Comparison of ENCODE assay signal across 19 mouse cellular contexts in the genomic region with DNA sequence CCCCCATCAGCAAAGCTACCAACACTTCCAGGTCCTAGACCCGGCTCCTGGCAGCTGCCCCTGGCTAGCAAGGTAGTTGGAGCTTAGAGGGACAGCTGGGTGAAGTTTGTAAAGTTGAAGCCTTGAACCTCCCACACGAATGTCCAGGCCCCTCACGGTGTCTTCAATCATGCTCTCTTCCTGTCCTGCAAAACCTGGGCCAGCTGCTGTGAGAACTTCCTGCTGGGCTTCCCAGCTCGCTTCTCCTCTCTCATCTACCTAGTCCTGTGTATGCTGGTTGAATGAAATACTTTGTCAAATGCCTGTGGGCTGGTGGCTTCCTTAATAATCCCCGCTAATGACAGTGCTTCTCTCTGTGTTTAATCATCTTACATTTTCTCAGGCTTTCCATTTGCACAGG. TPM values are rescaled to one million over a fixed set of nuclear protein-coding genes. Genes with fewer than 3 reads are reported as not detected.
DNase-seq lines count a peak whose midpoint lies in the region; ATAC-seq and TF ChIP-seq lines count a peak whose summit lies in the region.
"Had no signal": no experiment of that assay in that cellular context is flagged by ENCODE, and none has a peak within 500 bp of the region (broad histone marks: within the 10 kb centered on the region; RNA-seq: fewer than 3 reads in every experiment).

No protein-coding gene starts in this region.

- peak overlapping the region; percentile 69 for H3K27ac ChIP-seq in heart, embryonic 16.5 days (ENCODE audit: low read length)
- peak overlapping the region; percentile 90 for H3K27ac ChIP-seq in spleen, adult 2 months (ENCODE audit: insufficient read depth, low read length)
- H3K27ac ChIP-seq: heart, embryonic 13.5 days; midbrain, embryonic 13.5 days; neural tube, embryonic 13.5 days had no signal

- no peak for ATAC-seq in heart, embryonic 16.5 days (replicated peaks; ENCODE audit: extremely low read depth, insufficient read depth, low FRiP score)
- peak; percentile 30 for ATAC-seq in inflammation-experienced regulatory T-cells, adult 6 months
- ATAC-seq: midbrain, embryonic 13.5 days had no signal

- H3K4me3 ChIP-seq in heart, embryonic 16.5 days (ENCODE audit: low read length): no peak overlapping the region
- H3K4me3 ChIP-seq in spleen, adult 2 months (ENCODE audit: extremely low read depth, insufficient read depth, insufficient read length): no peak overlapping the region
- 0 out of 2 replicates have a peak overlapping the region, but pooled peaks have one; percentile 32 for H3K4me3 ChIP-seq in E14TG2a.4 (replicated peaks; ENCODE audit: low read length)
- H3K4me3 ChIP-seq: embryonic facial prominence, embryonic 15.5 days; heart, embryonic 13.5 days; midbrain, embryonic 13.5 days; neural tube, embryonic 13.5 days had no signal

- peaks cover 2% of the 10 kb centered on the region; the same call in 1 of the 2 replicates for H3K4me1 ChIP-seq in heart, embryonic 16.5 days (ENCODE audit: control insufficient read depth, insufficient read depth, low read length)
- peaks cover 45% of the 10 kb centered on the region for H3K4me1 ChIP-seq in spleen, adult 2 months (ENCODE audit: control insufficient read depth, insufficient read depth, insufficient read length)
- H3K4me1 ChIP-seq in E14TG2a.4 (replicated peaks; ENCODE audit: low read depth, low read length): peaks cover 37% of the 10 kb centered on the region

- 67% methylated on average over 5 of the region's 5 CpGs for WGBS in heart, embryonic 16.5 days
- WGBS in spleen, adult 2 months: 21% methylated on average over 5 of the region's 5 CpGs

- no peak for DNase-seq in heart, postnatal 10 days
- DNase-seq in spleen, adult 2 months (ENCODE audit: low read depth in 1 of 2, low spot score in 2 of 2): no peak
- DNase-seq in spleen, postnatal 4 days (ENCODE audit: low spot score in 2 of 2): no peak
- no peak for DNase-seq in lung, postnatal 25 days (ENCODE audit: low spot score)
- DNase-seq in frontal cortex, postnatal 14 days (ENCODE audit: low spot score in 2 of 2): no peak
- DNase-seq: adrenal gland, adult 2 months; cerebellum, adult 9-10 months; kidney, adult 2 months; kidney, postnatal 25 days had no signal

- intact Hi-C loops in heart, postnatal 10 days (cut with DNase I): no loop called here

- TF ChIP-seq CTCF in spleen, adult 2 months (IDR thresholded peaks at IDR 0.05; ENCODE audit: extremely low read depth, insufficient read depth, insufficient read length, insufficient replicate concordance): no peak
- no peak for TF ChIP-seq CTCF in E14TG2a.4 (conservative IDR thresholded peaks at IDR 0.05; ENCODE audit: low read length)

- no peak for TF ChIP-seq POLR2A in spleen, adult 2 months (IDR thresholded peaks at IDR 0.05; ENCODE audit: low read depth, low read length)

- H3K9me3 ChIP-seq in heart, embryonic 16.5 days (replicated peaks; ENCODE audit: control insufficient read depth, low read length): peaks cover 4% of the 10 kb centered on the region; the same call in 1 of the 2 replicates
- H3K9me3 ChIP-seq in E14TG2a.4 (ENCODE audit: low read length): no peaks in the 10 kb centered on the region
- H3K9me3 ChIP-seq: embryonic facial prominence, embryonic 15.5 days; midbrain, embryonic 13.5 days; neural tube, embryonic 13.5 days had no signal

- no peaks in the 10 kb centered on the region for H3K36me3 ChIP-seq in heart, embryonic 16.5 days (ENCODE audit: control insufficient read depth, insufficient read depth)
- no peaks in the 10 kb centered on the region for H3K36me3 ChIP-seq in spleen, adult 2 months (ENCODE audit: control insufficient read depth, insufficient read depth, low read length)
- H3K36me3 ChIP-seq in E14TG2a.4 (ENCODE audit: insufficient read depth, low read length): no peaks in the 10 kb centered on the region
- H3K36me3 ChIP-seq: embryonic facial prominence, embryonic 15.5 days; heart, embryonic 13.5 days; midbrain, embryonic 13.5 days; neural tube, embryonic 13.5 days had no signal

- no peak overlapping the region for H3K9ac ChIP-seq in heart, embryonic 16.5 days (ENCODE audit: low read length)
- H3K9ac ChIP-seq: embryonic facial prominence, embryonic 15.5 days had no signal

- no peaks in the 10 kb centered on the region for H3K27me3 ChIP-seq in heart, embryonic 16.5 days (ENCODE audit: control insufficient read depth, insufficient read depth, low read length)
- no peaks in the 10 kb centered on the region for H3K27me3 ChIP-seq in spleen, adult 2 months (ENCODE audit: control insufficient read depth, insufficient read depth, low read length)
- peaks cover 37% of the 10 kb centered on the region for H3K27me3 ChIP-seq in E14TG2a.4 (ENCODE audit: insufficient read depth, low read length)
- H3K27me3 ChIP-seq: embryonic facial prominence, embryonic 15.5 days; heart, embryonic 13.5 days; midbrain, embryonic 13.5 days; neural tube, embryonic 13.5 days had no signal

- no peak overlapping the region for H3K4me2 ChIP-seq in heart, embryonic 16.5 days (ENCODE audit: low read depth, low read length)
- H3K4me2 ChIP-seq: embryonic facial prominence, embryonic 15.5 days; heart, embryonic 13.5 days; liver, embryonic 11.5 days; lung, embryonic 14.5 days; midbrain, embryonic 13.5 days; neural tube, embryonic 13.5 days had no signal

RNA-seq across cellular contexts. Expression of gene Rpl11, which starts 35.1 kb away (rescaled TPM):
- polyA plus RNA-seq in heart, embryonic 16.5 days (2015; fragmentation: Nextera tagmentation; extraction: Ambion mirVana): 211 and 253 TPM in 2 replicates
- total RNA-seq in heart, postnatal 10 days (2021): 100 to 1,000 TPM; 318 to 346 TPM
- polyA plus RNA-seq in spleen, adult 2 months (2012; rRNA removed): 259 and 289 TPM in 2 replicates
- polyA plus RNA-seq in inflammation-experienced regulatory T-cells, adult 6 months (2017; shearing (Covaris generic)): 1,000 to 10,000 TPM in 2 of 3 experiments, 100 to 1,000 TPM in 1; 855 to 1,337 (median 1,209) TPM

RNA-seq across cellular contexts. Expression of gene Id3, which starts 54.9 kb away (rescaled TPM):
- 218 and 262 TPM in 2 replicates for polyA plus RNA-seq in heart, embryonic 16.5 days (2015; fragmentation: Nextera tagmentation; extraction: Ambion mirVana)
- total RNA-seq in heart, postnatal 10 days (2021): 100 to 1,000 TPM; 104 TPM
- 138 and 195 TPM in 2 replicates for polyA plus RNA-seq in spleen, adult 2 months (2012; rRNA removed)
- polyA plus RNA-seq in inflammation-experienced regulatory T-cells, adult 6 months (2017; shearing (Covaris generic)): 100 to 1,000 TPM; 125 to 343 (median 290) TPM
- total RNA-seq: granulocyte monocyte progenitor cell, adult 5-6 weeks had no signal
